Mouse (Mus musculus) ES-Bruce4 (cell line): ENCODE measurements around the gene C130074G19Rik.

Source experiments
- EP300 ChIP-seq: IDR thresholded peaks from 2 replicates; pipeline ENCODE4 v1.6.1; 2011; ENCODE audit warnings: low read depth, low read length; ENCODE audit not compliant: insufficient read depth
- POLR2A ChIP-seq: IDR thresholded peaks from one replicate; pipeline ENCODE4 v1.8.1; 2011; ENCODE audit warnings: low read length; ENCODE audit not compliant: insufficient read depth

DNA sequence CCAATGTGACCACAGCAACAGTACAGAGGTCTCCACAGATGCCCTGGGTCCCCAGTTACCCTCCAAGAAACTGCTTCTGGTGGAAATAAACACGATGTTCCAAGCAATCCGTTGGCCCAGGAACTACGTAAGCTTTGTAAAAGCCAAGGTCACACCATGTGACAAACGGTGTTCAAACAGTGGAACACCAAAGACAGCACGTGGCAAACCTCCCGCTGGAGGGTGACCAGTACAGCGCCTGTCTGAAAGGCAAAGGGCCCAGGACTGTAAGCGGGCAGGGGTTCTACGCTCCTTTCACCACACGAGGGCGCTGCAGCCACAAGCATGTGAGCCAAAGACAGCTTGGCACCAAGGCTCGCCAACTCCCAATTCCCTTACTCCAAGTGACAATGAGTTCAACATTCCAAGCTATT, 58.6 kb downstream of the C130074G19Rik start:
- TF ChIP-seq POLR2A (no peak), EP300 (0 out of 2 replicates have a peak, but pooled peaks have one; percentile 34)
